Mouse (Mus musculus) intestine, embryonic 15.5 days (tissue): ENCODE results near the gene Col12a1. TPM values are rescaled to one million over a fixed set of nuclear protein-coding genes. Genes with fewer than 3 reads are reported as not detected.

Source experiments
- ATAC-seq: fragments of 200-750 bp; cut with Nextera tagmentation; 2 replicates; pipeline ENCODE4 v1.8.0; 2017; ENCODE audit warnings: moderate TSS enrichment, moderate library complexity
- H3K27ac ChIP-seq: fragments of 300-500 bp; sonication (generic); 2 replicates; pipeline ENCODE4 v1.5.1; 2015; ENCODE audit warnings: mild to moderate bottlenecking, inconsistent platforms
- H3K27me3 ChIP-seq: fragments of 300-500 bp; sonication (generic); replicated peaks from 2 replicates; pipeline ENCODE4 v1.6.1; 2015; ENCODE audit warnings: inconsistent platforms
- H3K36me3 ChIP-seq: fragments of 300-500 bp; sonication (generic); 2 replicates; pipeline ENCODE4 v1.6.1; 2015; ENCODE audit warnings: inconsistent platforms
- H3K4me1 ChIP-seq: fragments of 300-500 bp; sonication (generic); replicated peaks from 2 replicates; pipeline ENCODE4 v1.6.1; 2015; ENCODE audit warnings: inconsistent platforms
- H3K4me2 ChIP-seq: fragments of 300-500 bp; sonication (generic); replicated peaks from 2 replicates; pipeline ENCODE4 v1.6.1; 2015; ENCODE audit warnings: mild to moderate bottlenecking, inconsistent platforms
- H3K4me3 ChIP-seq: fragments of 300-500 bp; sonication (generic); replicated peaks from 2 replicates; pipeline ENCODE4 v1.5.1; 2015; ENCODE audit warnings: inconsistent platforms
- H3K9ac ChIP-seq: fragments of 300-500 bp; sonication (generic); 2 replicates; pipeline ENCODE4 v1.6.1; 2015; ENCODE audit warnings: inconsistent platforms
- H3K9me3 ChIP-seq: fragments of 300-500 bp; sonication (generic); 2 replicates; pipeline ENCODE4 v1.6.1; 2016; ENCODE audit warnings: inconsistent platforms
- WGBS: fragments of 180-500 bp; shearing (Covaris S2); methylation state at CpG from one replicate; pipeline ENCODE4 v1.1.7; 2015; 5-methylcytosine and 5-hydroxymethylcytosine counted together
- polyA plus RNA-seq: library from polyadenylated mRNA; unstranded; fragments of >200 nt; fragmentation: Nextera tagmentation; extraction: Ambion mirVana; gene quantifications from 2 replicates; pipeline ENCODE4 v1.2.1, GENCODE M21; 2015

Col12a1 gene
- polyA plus RNA-seq, 1 experiment from 2014 or later, result 36.2 TPM

GRCm38 (mm10) chr9:79598578-79598977 lies 120.1 kb downstream of the Col12a1 start:
- Histone ChIP-seq H3K4me1 (no peaks in the 10 kb centered on the region), H3K27ac (no peak overlapping the region), H3K9ac (no peak overlapping the region), H3K9me3 (no peaks in the 10 kb centered on the region), H3K36me3 (no peaks in the 10 kb centered on the region), H3K27me3 (no peaks in the 10 kb centered on the region), H3K4me2 (no peak overlapping the region), H3K4me3 (no peak overlapping the region)
- no peak for ATAC-seq
- WGBS, result 65% methylated on average over 1 of the region's 1 CpGs

DNA sequence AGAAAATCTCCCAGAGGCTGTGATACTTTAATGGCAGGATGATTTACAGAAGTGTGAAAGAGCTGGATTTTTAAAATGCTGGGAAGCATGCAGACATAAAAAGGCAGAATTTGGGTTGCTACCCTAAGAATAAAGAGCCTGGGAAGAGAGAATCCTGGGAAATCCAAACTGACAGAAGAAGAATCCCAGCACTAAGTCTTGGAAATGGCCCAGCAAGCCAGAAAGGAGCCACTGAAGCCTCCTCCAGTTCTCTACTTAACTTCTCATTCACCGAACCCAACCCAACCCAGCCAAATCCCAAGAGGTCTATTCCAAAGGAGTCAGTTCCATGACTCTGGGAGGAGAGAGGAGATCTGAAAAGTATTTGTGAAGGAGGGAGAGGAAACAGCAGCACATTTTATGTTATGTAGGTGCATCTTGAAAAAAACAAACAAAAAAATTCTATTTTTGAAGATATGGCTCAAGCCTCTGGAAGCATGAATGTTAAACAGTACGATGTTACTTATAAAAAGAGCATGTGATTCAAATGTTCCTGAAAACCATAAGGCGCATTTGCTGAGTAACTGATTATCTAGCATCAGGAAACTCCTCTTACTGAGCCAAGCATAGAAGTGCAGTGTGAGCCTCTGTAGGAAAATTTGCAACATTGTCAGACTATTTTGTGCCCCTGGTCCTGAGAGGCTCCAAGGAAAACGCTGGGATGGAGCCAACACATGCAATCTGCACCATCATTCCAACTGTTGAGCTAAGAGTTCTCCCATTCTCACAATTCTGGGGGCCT lies 132.0 kb downstream of the Col12a1 start:
- Histone ChIP-seq H3K4me2 (no peak overlapping the region), H3K9me3 (no peaks in the 10 kb centered on the region), H3K27me3 (no peaks in the 10 kb centered on the region), H3K4me1 (no peaks in the 10 kb centered on the region), H3K9ac (no peak overlapping the region), H3K4me3 (no peak overlapping the region), H3K27ac (no peak overlapping the region), H3K36me3 (no peaks in the 10 kb centered on the region)
- WGBS, result 75% methylated on average over 4 of the region's 4 CpGs
- no peak for ATAC-seq

- no peak overlapping the region for H3K27ac ChIP-seq
- no peak overlapping the region for H3K9ac ChIP-seq
- 86% methylated on average over 5 of the region's 5 CpGs for WGBS
- no peak for ATAC-seq
- no peaks in the 10 kb centered on the region for H3K9me3 ChIP-seq
- no peak overlapping the region for H3K4me2 ChIP-seq
- H3K4me3 ChIP-seq, result no peak overlapping the region
- H3K4me1 ChIP-seq, result no peaks in the 10 kb centered on the region
- H3K27me3 ChIP-seq, result no peaks in the 10 kb centered on the region
- H3K36me3 ChIP-seq, result no peaks in the 10 kb centered on the region
Measured at GRCm38 (mm10) chr9:79566838-79567237, 151.8 kb downstream of the Col12a1 start.

DNA sequence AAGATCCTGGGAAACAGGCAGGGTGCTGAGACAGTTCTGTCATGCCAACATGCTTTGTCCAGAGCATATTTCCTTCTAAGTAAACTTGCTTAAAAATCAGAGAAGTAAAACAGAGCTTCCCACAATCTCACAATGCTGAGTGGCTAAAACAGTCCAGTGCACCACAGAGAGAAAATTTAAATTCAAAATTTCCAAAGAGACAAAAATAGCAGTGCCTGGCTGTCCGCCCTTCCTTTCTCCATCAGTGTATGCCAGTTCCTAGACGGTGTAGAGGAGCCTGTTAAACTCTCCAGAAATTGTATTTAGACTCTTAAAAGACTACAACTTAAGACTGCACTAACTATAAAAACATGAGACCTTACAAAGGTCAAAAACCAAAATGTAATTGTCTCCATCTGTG lies 165.3 kb downstream of the Col12a1 start:
- H3K4me3 ChIP-seq, result no peak overlapping the region
- no peak overlapping the region for H3K9ac ChIP-seq
- no peaks in the 10 kb centered on the region for H3K36me3 ChIP-seq
- H3K27me3 ChIP-seq, result no peaks in the 10 kb centered on the region
- WGBS, result 79% methylated on average over 2 of the region's 2 CpGs
- no peaks in the 10 kb centered on the region for H3K4me1 ChIP-seq
- no peak overlapping the region for H3K27ac ChIP-seq
- ATAC-seq, result no peak
- H3K4me2 ChIP-seq, result no peak overlapping the region
- no peaks in the 10 kb centered on the region for H3K9me3 ChIP-seq

Other genes with a start within 250 kb of the Col12a1 start
- gene Cox7a2, start 41.0 kb upstream of the Col12a1 start, polyA plus RNA-seq, result 893 and 914 TPM in 2 replicates
- 66.4 and 72.6 TPM in 2 replicates for gene Tmem30a, start 74.7 kb upstream of the Col12a1 start, polyA plus RNA-seq